Mouse (Mus musculus): ENCODE data around the gene Slc35b2. TPM values are rescaled to one million over a fixed set of nuclear protein-coding genes. Genes with fewer than 3 reads are reported as not detected.
A peak's percentile ranks its signal among the peaks of the same experiment; 100 is the strongest.

Slc35b2 gene
- total and polyA plus RNA-seq, 3 experiments = 43.6 to 167 (median 59.7) TPM

DNA sequence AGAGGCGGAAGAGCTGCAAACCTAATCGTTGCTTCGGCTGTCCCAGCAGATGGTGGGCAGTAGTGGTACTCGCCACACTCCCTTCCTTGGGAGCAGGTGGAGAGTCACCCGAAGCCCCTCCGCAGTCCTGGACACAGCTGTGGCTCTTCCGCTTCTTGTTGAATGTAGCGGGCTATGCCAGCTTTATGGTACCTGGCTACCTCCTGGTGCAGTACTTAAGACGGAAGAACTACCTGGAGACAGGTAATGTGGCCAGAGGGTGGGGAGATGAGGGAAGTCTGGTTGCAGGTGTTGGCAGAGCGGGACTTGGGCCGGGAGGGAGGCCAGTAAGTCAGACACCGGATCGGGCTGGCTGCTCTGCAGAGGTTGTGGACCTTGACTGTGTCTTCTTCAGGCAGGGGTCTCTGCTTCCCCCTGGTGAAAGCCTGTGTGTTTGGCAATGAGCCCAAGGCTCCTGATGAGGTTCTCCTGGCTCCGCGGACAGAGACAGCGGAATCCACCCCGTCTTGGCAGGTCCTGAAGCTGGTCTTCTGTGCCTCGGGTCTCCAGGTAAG, 934 bp downstream of the Slc35b2 start:
- DNase-seq = peak; percentile 51

DNA sequence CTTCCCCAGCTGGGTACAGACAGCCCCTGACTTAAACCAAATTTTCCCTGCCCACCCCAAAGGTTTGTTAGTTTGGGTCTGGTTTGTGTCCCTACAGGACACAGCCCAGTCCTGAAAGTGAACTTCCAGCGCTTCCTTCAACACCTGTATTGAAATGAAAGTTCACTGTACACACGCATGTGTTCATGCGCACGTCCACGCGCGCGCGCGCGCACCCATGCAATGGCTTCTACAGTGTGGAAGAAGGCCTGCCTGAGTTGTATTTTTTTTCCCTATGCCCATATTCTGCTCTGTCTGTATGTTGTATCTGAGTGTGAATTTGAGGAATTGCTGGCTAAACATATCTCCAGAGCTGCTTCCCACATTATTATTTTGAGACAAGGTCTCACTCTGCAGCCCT, 1.4 kb downstream of the Slc35b2 start:
- DNase-seq = no peak

- DNase-seq = no peak
These were observed 2.3 kb downstream of the Slc35b2 start for GRCm38 (mm10) chr17:45566031-45566359.

DNA sequence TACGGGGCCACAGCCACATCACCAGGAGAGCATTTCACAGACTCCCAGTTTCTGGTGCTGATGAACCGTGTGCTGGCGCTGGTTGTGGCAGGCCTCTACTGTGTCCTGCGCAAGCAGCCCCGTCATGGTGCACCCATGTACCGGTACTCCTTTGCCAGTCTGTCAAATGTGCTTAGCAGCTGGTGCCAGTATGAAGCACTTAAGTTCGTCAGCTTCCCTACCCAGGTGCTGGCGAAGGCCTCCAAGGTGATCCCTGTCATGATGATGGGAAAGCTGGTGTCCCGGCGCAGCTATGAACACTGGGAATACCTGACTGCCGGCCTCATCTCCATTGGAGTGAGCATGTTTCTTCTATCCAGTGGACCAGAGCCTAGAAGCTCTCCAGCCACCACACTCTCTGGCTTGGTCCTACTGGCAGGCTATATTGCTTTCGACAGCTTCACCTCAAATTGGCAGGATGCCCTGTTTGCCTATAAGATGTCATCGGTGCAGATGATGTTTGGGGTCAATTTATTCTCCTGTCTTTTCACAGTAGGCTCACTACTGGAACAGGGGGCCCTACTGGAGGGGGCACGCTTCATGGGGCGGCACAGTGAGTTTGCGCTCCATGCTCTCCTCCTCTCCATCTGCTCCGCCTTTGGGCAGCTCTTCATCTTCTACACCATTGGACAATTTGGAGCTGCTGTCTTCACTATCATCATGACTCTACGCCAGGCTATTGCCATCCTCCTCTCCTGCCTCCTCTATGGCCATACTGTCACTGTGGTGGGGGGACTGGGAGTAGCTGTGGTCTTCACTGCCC, 2.9 kb downstream of the Slc35b2 start:
- peak; percentile 45 for DNase-seq

DNA sequence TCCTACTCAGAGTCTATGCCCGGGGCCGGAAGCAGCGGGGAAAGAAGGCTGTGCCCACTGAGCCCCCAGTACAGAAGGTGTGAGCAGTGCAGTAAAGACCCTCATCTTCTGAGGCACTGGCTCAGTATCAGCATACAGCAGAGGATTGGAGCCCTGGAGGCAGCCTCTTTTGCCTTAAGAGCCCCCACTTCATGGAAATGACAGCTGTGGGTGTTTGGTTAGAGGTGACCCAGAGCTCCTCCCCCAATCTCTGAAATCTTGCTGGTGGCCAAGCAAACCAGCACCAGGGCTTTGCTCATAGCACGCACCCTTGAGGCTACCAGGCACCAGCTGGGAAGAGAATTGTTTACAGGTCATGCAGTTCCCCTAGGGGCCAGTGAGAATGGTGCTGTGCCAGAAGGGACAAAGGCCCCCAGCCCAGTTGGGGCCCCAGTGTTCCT, 3.5 kb downstream of the Slc35b2 start:
- DNase-seq = no peak

- DNase-seq = peak; percentile 6
These were observed 5.3 kb downstream of the Slc35b2 start for GRCm38 (mm10) chr17:45568990-45569389.

- peak; percentile 3 for DNase-seq
These were observed 6.3 kb downstream of the Slc35b2 start for GRCm38 (mm10) chr17:45569999-45570398.

DNA sequence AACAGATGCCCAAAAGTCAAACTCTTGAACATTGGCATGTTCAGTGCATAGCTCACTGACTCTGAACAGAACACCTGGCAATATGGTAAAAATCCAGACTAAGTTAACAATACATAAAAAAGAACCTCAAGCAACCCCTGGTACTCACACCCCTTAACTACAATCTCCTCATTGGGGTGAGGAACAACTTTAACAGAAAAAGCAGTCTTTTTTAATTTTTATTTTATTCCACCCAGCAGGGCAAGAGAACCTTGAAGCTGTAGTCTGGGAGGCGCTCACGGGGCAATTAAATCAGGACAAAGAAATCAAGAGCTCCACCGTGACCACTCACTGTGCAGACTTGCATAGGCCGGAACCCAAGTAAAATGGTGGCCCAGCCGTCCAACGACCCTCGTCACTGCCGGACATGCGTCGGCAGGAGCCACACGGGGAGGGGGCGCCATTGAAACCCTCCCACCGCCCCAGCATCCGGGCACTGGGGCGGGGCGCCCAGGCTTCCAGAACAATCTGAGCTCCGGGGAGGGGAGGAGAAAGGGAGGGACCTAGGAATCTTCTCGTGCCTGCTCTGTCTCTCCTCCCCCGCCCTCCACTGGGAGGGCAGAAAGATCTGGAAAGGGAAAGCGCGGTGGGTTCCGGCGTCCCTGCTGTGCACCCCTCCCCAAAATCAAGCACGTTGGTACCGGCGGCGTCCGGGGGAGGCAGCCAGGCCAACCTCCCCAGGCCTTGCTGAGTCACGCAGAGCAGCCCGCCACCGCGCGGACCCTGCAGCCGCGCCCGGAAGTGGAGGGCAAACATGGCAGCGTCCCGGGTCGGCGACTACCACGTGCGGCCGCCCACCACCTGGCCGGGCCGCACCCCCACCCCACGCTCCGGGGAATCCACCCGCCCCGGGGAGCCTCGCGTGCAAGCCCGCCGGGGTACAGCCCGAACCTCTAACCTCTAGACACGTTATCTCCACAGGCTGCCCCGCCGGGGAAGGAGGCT, 8.7 kb downstream of the Slc35b2 start:
- peak; percentile 90 for DNase-seq

DNA sequence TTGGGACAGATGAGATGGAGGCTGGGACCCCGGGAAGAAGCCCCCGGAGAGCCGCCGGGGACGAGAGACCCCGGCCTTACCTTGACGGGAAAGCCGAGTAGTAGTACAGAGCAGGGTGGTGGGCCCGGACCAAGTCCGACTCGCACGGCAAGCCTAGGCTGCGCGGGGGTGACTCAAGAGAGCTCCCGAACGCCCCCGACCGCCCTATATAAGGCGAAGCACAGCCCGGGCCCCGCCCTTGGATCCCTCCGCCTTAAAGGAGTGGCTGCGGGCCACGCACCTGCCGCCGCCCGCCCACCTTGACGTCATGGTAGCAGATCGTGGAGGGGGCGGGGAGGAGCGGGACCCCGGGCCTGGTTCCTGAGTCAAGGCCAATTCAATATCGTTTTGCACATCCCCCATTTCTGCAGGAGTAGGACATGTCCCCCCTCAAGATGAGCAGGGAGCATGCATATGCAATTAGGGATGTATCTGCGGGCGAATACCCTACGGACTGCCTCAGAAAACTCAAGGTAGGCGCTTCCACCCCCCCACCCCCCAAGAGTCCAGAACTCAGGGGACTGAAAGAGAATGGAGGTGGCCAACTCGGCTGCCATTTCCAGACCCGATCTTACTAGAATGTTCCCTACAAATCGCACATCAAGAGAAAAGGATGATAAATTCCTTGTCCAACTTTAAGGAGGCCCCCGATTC, 9.6 kb downstream of the Slc35b2 start, which contains the start of gene Hsp90ab1:
Gene Hsp90ab1 (minus strand): TSS at position 185 of the 693 bp plus-strand sequence.
- peak; percentile 99 for DNase-seq

DNA sequence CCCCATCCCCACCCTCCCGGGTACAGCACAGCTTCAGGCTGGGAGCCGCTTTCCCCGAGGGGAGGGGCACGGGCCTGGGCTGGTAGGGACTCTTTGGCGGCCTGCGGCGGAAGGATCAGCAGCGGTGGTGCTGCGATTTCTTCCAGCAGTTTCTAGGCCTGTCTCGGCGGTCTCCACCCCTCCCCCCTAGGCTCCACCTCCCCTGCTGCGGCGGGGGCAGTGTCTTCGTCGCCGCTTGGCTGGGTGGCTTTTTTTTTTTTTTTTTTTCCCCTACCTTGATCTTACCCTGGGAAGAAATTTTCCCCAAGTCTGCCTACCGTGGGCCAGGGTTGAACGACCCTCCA, 10.1 kb downstream of the Slc35b2 start:
- peak; percentile 98 for DNase-seq

GRCm38 (mm10) chr17:45574129-45574761, 10.6 kb downstream of the Slc35b2 start:
- DNase-seq = peak; percentile 87

- DNase-seq = no peak
These were observed 11.6 kb downstream of the Slc35b2 start for GRCm38 (mm10) chr17:45575123-45575897.

DNA sequence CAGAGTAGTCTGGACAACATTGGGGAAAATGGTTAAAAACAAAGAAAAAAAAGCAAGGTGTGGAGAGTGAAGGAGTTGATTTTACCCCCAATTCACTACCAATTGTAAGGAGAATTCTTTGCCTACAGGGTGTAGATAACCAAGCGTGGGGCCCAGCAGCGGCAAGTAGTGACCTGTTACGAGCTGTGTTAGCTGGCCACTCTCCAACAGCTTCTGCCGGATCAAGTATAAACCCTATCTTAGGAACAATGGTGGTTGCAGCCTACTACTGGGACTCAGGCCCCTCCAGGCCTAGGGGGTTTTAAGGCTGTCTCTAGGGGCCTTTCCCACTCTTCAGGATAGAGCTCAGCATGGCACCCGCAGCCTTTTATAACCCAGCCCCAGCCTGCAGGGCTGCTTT, 14.6 kb downstream of the Slc35b2 start:
- DNase-seq = no peak

DNA sequence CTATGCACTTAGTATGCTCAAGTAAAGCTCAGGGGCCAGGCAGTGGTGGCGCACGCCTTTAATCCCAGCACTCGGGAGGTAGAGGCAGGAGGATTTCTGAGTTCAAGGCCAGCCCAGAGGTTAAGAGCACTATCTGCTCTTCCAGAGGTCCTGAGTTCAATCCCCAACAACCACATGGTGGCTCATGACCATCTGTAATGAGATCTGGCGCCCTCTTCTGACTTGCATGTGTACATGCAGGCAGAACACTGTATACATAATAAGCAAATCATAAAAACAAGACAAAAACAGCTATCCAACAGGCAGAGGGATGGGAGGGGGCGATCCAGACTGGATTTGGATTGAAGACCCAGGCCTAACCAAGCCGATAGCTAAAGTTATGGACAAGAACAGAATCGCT, 15.2 kb downstream of the Slc35b2 start:
- no peak for DNase-seq

DNA sequence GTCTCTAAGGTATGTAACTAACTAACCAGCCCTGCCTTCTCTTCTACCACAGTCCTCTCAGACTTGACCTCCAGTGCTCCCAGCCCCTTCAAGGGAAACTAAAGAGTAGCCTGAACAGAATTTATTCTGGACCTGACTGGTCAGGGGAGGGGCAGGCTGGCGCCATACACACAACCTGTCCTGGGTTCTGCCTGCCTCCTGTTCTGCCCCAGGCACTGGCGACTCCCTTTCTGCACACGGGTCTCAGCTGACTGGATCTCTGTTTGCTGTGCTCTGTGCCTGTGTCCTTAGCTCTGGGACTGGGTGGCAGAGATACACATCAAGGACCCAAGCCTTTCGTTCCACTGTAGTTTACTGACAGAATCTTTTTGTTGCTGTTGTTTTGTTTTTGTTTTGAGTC, 15.9 kb downstream of the Slc35b2 start:
- DNase-seq = no peak

GRCm38 (mm10) chr17:45580958-45581477, 17.3 kb downstream of the Slc35b2 start:
- DNase-seq = peak; percentile 63

- peak; percentile 70 for DNase-seq
These were observed 17.9 kb downstream of the Slc35b2 start for GRCm38 (mm10) chr17:45581567-45581983.

- DNase-seq = no peak
These were observed 18.5 kb downstream of the Slc35b2 start for GRCm38 (mm10) chr17:45582188-45582587.

DNA sequence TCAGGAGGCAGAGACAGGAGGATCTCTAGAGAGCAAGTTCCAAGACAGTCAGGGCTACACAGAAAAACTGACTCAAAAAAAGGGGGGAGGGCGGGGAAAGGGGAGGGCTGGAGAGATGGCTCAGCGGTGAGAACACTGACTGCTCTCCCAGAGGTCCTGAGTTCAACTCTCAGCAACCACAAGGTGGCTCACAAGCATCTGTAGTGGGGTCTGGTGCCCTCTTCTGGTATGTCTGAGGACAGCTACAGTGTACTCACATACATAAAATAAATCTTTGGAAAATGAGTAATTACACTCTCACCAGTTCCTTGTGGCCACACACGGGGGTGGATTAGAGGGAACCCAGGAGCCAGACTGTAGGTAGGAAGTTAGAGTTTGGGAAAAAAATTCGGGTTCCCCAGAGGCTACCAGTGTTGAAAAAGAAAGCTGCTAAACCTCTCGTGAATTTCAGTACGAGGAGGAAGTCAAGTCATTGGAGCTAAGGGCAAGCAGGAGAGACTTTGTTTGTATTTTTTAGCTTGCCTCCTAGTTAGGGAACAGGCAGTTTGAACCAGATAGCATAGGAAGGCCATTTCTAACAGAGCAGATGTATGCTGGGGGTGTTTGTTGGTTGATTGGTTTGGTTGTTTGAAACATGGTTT, 19.2 kb downstream of the Slc35b2 start:
- DNase-seq = no peak
